In genomic region chr14:33203777-33204176, GRCm38 (mm10) we compare ENCODE assay signal across 12 mouse cellular contexts.
"Had no signal": no experiment of that assay in that cellular context is flagged by ENCODE, and none has a peak within 500 bp of the region (broad histone marks: within the 10 kb centered on the region; RNA-seq: fewer than 3 reads in every experiment).

No protein-coding gene starts in this region.

- H3K4me1 ChIP-seq: kidney, embryonic 15.5 days; limb, embryonic 13.5 days; liver, embryonic 15.5 days; midbrain, embryonic 15.5 days; neural tube, embryonic 13.5 days; stomach, embryonic 15.5 days had no signal

- H3K27ac ChIP-seq: kidney, embryonic 15.5 days; limb, embryonic 13.5 days; liver, embryonic 15.5 days; midbrain, embryonic 15.5 days; neural tube, embryonic 13.5 days; stomach, embryonic 15.5 days had no signal

- H3K27me3 ChIP-seq: kidney, embryonic 15.5 days; liver, embryonic 15.5 days; midbrain, embryonic 15.5 days; stomach, embryonic 15.5 days had no signal

- DNase-seq: kidney, adult 2 months; kidney, postnatal 14 days; left cerebral cortex, postnatal 4 days; lung, embryonic 14.5 days; right cerebral cortex, postnatal 14 days; thymus, postnatal 4 days had no signal

- H3K4me3 ChIP-seq: kidney, embryonic 15.5 days; limb, embryonic 13.5 days; liver, embryonic 15.5 days; midbrain, embryonic 15.5 days; neural tube, embryonic 13.5 days; stomach, embryonic 15.5 days had no signal

- H3K36me3 ChIP-seq: kidney, embryonic 15.5 days; limb, embryonic 13.5 days; liver, embryonic 15.5 days; midbrain, embryonic 15.5 days; neural tube, embryonic 13.5 days; stomach, embryonic 15.5 days had no signal

- H3K4me2 ChIP-seq: kidney, embryonic 15.5 days; limb, embryonic 13.5 days; liver, embryonic 15.5 days; lung, embryonic 14.5 days; midbrain, embryonic 15.5 days; neural tube, embryonic 13.5 days; stomach, embryonic 15.5 days had no signal

- ATAC-seq: midbrain, embryonic 15.5 days had no signal

- H3K9ac ChIP-seq: kidney, embryonic 15.5 days; limb, embryonic 13.5 days; liver, embryonic 15.5 days; lung, embryonic 14.5 days; midbrain, embryonic 15.5 days; neural tube, embryonic 13.5 days; stomach, embryonic 15.5 days had no signal

- H3K9me3 ChIP-seq: kidney, embryonic 15.5 days; limb, embryonic 13.5 days; liver, embryonic 15.5 days; midbrain, embryonic 15.5 days; neural tube, embryonic 13.5 days; stomach, embryonic 15.5 days had no signal
